Mouse (Mus musculus): Measurements from ENCODE around the gene S100a10. TPM values are rescaled to one million over a fixed set of nuclear protein-coding genes. Genes with fewer than 3 reads are reported as not detected.
A peak's percentile ranks its signal among the peaks of the same experiment; 100 is the strongest.

S100a10 gene
- polyA plus RNA-seq, 1 experiment from 2014 or later = 196 TPM

GRCm38 (mm10) chr3:93563216-93563615 lies 8.3 kb downstream of the S100a10 start:
- Histone ChIP-seq H3K4me3 (ENCODE audit: low read depth, low read length) (no peak overlapping the region), H3K36me3 (ENCODE audit: insufficient read depth) (peaks cover 27% of the 10 kb centered on the region; the same call in 1 of the 2 replicates), H3K27ac (ENCODE audit: low read depth) (no peak overlapping the region), H3K9me3 (ENCODE audit: low read depth, low read length) (no peaks in the 10 kb centered on the region), H3K9ac (no peak overlapping the region), H3K27me3 (ENCODE audit: insufficient read depth, low read length) (no peaks in the 10 kb centered on the region), H3K4me2 (no peak overlapping the region), H3K4me1 (ENCODE audit: insufficient read depth) (no peaks in the 10 kb centered on the region)
- TF ChIP-seq CTCF (IDR thresholded peaks at IDR 0.05; ENCODE audit: low read depth) = no peak
- 86% methylated on average over 4 of the region's 4 CpGs for WGBS
- DNase-seq (no peak), ATAC-seq (ENCODE audit: insufficient read depth) (no peak)

GRCm38 (mm10) chr3:93566892-93567291 lies 12.0 kb downstream of the S100a10 start:
- Histone ChIP-seq H3K27ac (ENCODE audit: low read depth) (no peak overlapping the region), H3K27me3 (ENCODE audit: insufficient read depth, low read length) (no peaks in the 10 kb centered on the region), H3K36me3 (ENCODE audit: insufficient read depth) (peaks cover 20% of the 10 kb centered on the region; the same call in 1 of the 2 replicates), H3K9me3 (ENCODE audit: low read depth, low read length) (no peaks in the 10 kb centered on the region), H3K4me1 (ENCODE audit: insufficient read depth) (no peaks in the 10 kb centered on the region), H3K9ac (no peak overlapping the region), H3K4me2 (no peak overlapping the region), H3K4me3 (ENCODE audit: low read depth, low read length) (no peak overlapping the region)
- DNase-seq = no peak
- 73% methylated on average over 3 of the region's 3 CpGs for WGBS
- no peak for TF ChIP-seq CTCF (IDR thresholded peaks at IDR 0.05; ENCODE audit: low read depth)
- no peak for ATAC-seq (ENCODE audit: insufficient read depth)

- no peak for TF ChIP-seq CTCF (IDR thresholded peaks at IDR 0.05; ENCODE audit: low read depth)
- H3K4me1 ChIP-seq (ENCODE audit: insufficient read depth) = no peaks in the 10 kb centered on the region
- no peak overlapping the region; the same call in 1 of the 2 replicates for H3K27ac ChIP-seq (ENCODE audit: low read depth)
- H3K9ac ChIP-seq = no peak overlapping the region
- peaks cover 13% of the 10 kb centered on the region; the same call in 1 of the 2 replicates for H3K36me3 ChIP-seq (ENCODE audit: insufficient read depth)
- H3K4me3 ChIP-seq (ENCODE audit: low read depth, low read length) = no peak overlapping the region
- H3K4me2 ChIP-seq = no peak overlapping the region
- no peaks in the 10 kb centered on the region for H3K9me3 ChIP-seq (ENCODE audit: low read depth, low read length)
- 86% methylated on average over 6 of the region's 6 CpGs for WGBS
- H3K27me3 ChIP-seq (ENCODE audit: insufficient read depth, low read length) = no peaks in the 10 kb centered on the region
- no peak for DNase-seq
- ATAC-seq (ENCODE audit: insufficient read depth) = no peak
Measured at GRCm38 (mm10) chr3:93567721-93568120, 12.8 kb downstream of the S100a10 start.

GRCm38 (mm10) chr3:93568428-93569040 lies 13.7 kb downstream of the S100a10 start:
- TF ChIP-seq CTCF (IDR thresholded peaks at IDR 0.05; ENCODE audit: low read depth) = no peak
- H3K36me3 ChIP-seq (ENCODE audit: insufficient read depth) = peaks cover 9% of the 10 kb centered on the region; the same call in 1 of the 2 replicates
- H3K4me3 ChIP-seq (ENCODE audit: low read depth, low read length) = no peak overlapping the region
- DNase-seq = peak; percentile 76
- H3K9ac ChIP-seq = no peak overlapping the region
- 60% methylated on average over 7 of the region's 7 CpGs for WGBS
- peak overlapping the region; percentile 67; the same call in 1 of the 2 replicates for H3K27ac ChIP-seq (ENCODE audit: low read depth)
- no peaks in the 10 kb centered on the region for H3K27me3 ChIP-seq (ENCODE audit: insufficient read depth, low read length)
- H3K4me2 ChIP-seq = no peak overlapping the region
- no peaks in the 10 kb centered on the region for H3K4me1 ChIP-seq (ENCODE audit: insufficient read depth)
- ATAC-seq (ENCODE audit: insufficient read depth) = peak; percentile 75
- no peaks in the 10 kb centered on the region for H3K9me3 ChIP-seq (ENCODE audit: low read depth, low read length)

- WGBS = 48% methylated on average over 2 of the region's 2 CpGs
- TF ChIP-seq CTCF (IDR thresholded peaks at IDR 0.05; ENCODE audit: low read depth) = no peak
- Histone ChIP-seq H3K36me3 (ENCODE audit: insufficient read depth) (peaks cover 5% of the 10 kb centered on the region; the same call in 1 of the 2 replicates), H3K4me3 (ENCODE audit: low read depth, low read length) (no peak overlapping the region), H3K9me3 (ENCODE audit: low read depth, low read length) (no peaks in the 10 kb centered on the region), H3K4me1 (ENCODE audit: insufficient read depth) (no peaks in the 10 kb centered on the region), H3K27me3 (ENCODE audit: insufficient read depth, low read length) (no peaks in the 10 kb centered on the region), H3K27ac (ENCODE audit: low read depth) (peak overlapping the region; percentile 67; the same call in 1 of the 2 replicates), H3K4me2 (no peak overlapping the region), H3K9ac (no peak overlapping the region)
- DNase-seq = no peak
- ATAC-seq (ENCODE audit: insufficient read depth) = no peak
Measured at GRCm38 (mm10) chr3:93569046-93569445, 14.2 kb downstream of the S100a10 start.

GRCm38 (mm10) chr3:93572058-93572791 lies 17.3 kb downstream of the S100a10 start:
- H3K4me1 ChIP-seq (ENCODE audit: insufficient read depth) = no peaks in the 10 kb centered on the region
- H3K27ac ChIP-seq (ENCODE audit: low read depth) = no peak overlapping the region
- H3K9ac ChIP-seq = no peak overlapping the region
- no peak overlapping the region for H3K4me2 ChIP-seq
- ATAC-seq (ENCODE audit: insufficient read depth) (no peak), DNase-seq (no peak)
- H3K4me3 ChIP-seq (ENCODE audit: low read depth, low read length) = no peak overlapping the region
- no peaks in the 10 kb centered on the region for H3K9me3 ChIP-seq (ENCODE audit: low read depth, low read length)
- WGBS = 65% methylated on average over 5 of the region's 5 CpGs
- H3K36me3 ChIP-seq (ENCODE audit: insufficient read depth) = no peaks in the 10 kb centered on the region
- no peak for TF ChIP-seq CTCF (IDR thresholded peaks at IDR 0.05; ENCODE audit: low read depth)
- H3K27me3 ChIP-seq (ENCODE audit: insufficient read depth, low read length) = no peaks in the 10 kb centered on the region

- Histone ChIP-seq H3K9ac (no peak overlapping the region), H3K27me3 (ENCODE audit: insufficient read depth, low read length) (no peaks in the 10 kb centered on the region), H3K4me2 (no peak overlapping the region), H3K4me3 (ENCODE audit: low read depth, low read length) (no peak overlapping the region), H3K4me1 (ENCODE audit: insufficient read depth) (no peaks in the 10 kb centered on the region), H3K36me3 (ENCODE audit: insufficient read depth) (no peaks in the 10 kb centered on the region), H3K9me3 (ENCODE audit: low read depth, low read length) (no peaks in the 10 kb centered on the region), H3K27ac (ENCODE audit: low read depth) (no peak overlapping the region)
- TF ChIP-seq CTCF (IDR thresholded peaks at IDR 0.05; ENCODE audit: low read depth) = no peak
- ATAC-seq (ENCODE audit: insufficient read depth) (no peak), DNase-seq (no peak)
- 58% methylated on average over 6 of the region's 6 CpGs for WGBS
Measured at GRCm38 (mm10) chr3:93579317-93580038, 24.6 kb downstream of the S100a10 start.
